Mouse (Mus musculus): ENCODE data around the gene Casp8.

Gene Casp8

GRCm38 (mm10) chr1:58891481-58892170 lies 96.5 kb downstream of the Casp8 start:
- in situ Hi-C loops (cut with MboI, MseI) = loop anchor here (5.0 kb wide), 1 partner anchor 199 kb away; no protein-coding TSS in a partner anchor

DNA sequence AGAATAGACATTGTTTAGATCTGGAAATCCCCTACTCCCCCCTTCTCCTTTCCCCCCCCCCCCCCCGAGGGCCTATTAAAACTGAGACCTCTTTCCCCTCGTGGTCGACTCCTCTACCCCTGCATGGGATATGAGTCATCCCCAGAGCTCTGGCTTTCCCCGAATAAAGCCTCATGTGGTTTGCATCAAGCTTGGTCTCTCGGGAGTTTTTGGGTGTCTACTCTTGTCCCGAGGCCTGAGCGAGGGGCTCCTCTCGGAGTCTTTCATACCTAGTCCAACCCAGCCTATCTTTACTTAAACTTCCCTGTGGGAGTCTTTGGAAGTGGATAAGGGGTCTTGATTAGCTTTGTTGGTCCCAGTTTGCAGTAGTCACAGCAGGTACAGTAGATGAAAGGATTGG lies 97.2 kb downstream of the Casp8 start:
- in situ Hi-C loops (cut with MboI, MseI) = loop anchor here (5.0 kb wide), 1 partner anchor 200 kb away; no protein-coding TSS in a partner anchor

All from T-helper 2 cell (primary cell).